Mouse (Mus musculus) midbrain, postnatal 0 days (tissue): ENCODE measurements around the gene Tmem181a. TPM values are rescaled to one million over a fixed set of nuclear protein-coding genes. Genes with fewer than 3 reads are reported as not detected.
"Not testable (repeated sequence)": the region's sequence is repeated elsewhere in the genome, so short reads cannot be mapped to it uniquely, and the experiment has no call there.

Source experiments
- ATAC-seq: fragments of 200-750 bp; cut with Nextera tagmentation; 2 replicates; pipeline ENCODE4 v1.8.0; 2017; ENCODE audit warnings: moderate number of reproducible peaks, mild to moderate bottlenecking, moderate TSS enrichment, moderate library complexity; ENCODE audit not compliant: low FRiP score
- DNase-seq: peaks from one replicate; pipeline ENCODE4 v3.0.0-alpha.2; 2015; ENCODE audit warnings: low spot score
- H3K27ac ChIP-seq: fragments of 300-500 bp; sonication (generic); 2 replicates; pipeline ENCODE4 v1.5.1; 2014; ENCODE audit warnings: low read depth, mild to moderate bottlenecking, low read length, mixed read lengths
- H3K27me3 ChIP-seq: fragments of 300-500 bp; sonication (generic); 2 replicates; pipeline ENCODE4 v1.6.1; 2014; ENCODE audit warnings: low read length, control low read depth, mixed read lengths; ENCODE audit not compliant: insufficient read depth
- H3K36me3 ChIP-seq: fragments of 300-500 bp; sonication (generic); 2 replicates; pipeline ENCODE4 v1.6.1; 2014; ENCODE audit warnings: low read length, control low read depth, mixed read lengths; ENCODE audit not compliant: insufficient read depth
- H3K4me1 ChIP-seq: fragments of 300-500 bp; sonication (generic); 2 replicates; pipeline ENCODE4 v1.6.1; 2014; ENCODE audit warnings: mild to moderate bottlenecking, control low read depth, antibody characterized with exemption, low read length, mixed read lengths; ENCODE audit not compliant: insufficient read depth
- H3K4me2 ChIP-seq: fragments of 300-500 bp; sonication (generic); 2 replicates; pipeline ENCODE4 v1.6.1; 2014; ENCODE audit warnings: low read depth, mild to moderate bottlenecking, low read length, mixed read lengths; ENCODE audit not compliant: poor library complexity, severe bottlenecking
- H3K4me3 ChIP-seq: fragments of 300-500 bp; sonication (generic); 2 replicates; pipeline ENCODE4 v1.5.1; 2014; ENCODE audit warnings: low read depth, mild to moderate bottlenecking, low read length, moderate library complexity
- H3K9ac ChIP-seq: fragments of 300-500 bp; sonication (generic); replicated peaks from 2 replicates; pipeline ENCODE4 v1.6.1; 2014; ENCODE audit warnings: mild to moderate bottlenecking, low read length, moderate library complexity, mixed read lengths; ENCODE audit not compliant: poor library complexity, severe bottlenecking
- H3K9me3 ChIP-seq: fragments of 300-500 bp; sonication (generic); 2 replicates; pipeline ENCODE4 v1.6.1; 2016; ENCODE audit warnings: low read length, control low read depth
- WGBS: fragments of 180-500 bp; shearing (Covaris S2); extraction: QIAGEN DNeasy Blood & Tissue Kit; methylation state at CpG from one replicate; pipeline ENCODE4 v1.1.7; 2014; 5-methylcytosine and 5-hydroxymethylcytosine counted together
- polyA plus RNA-seq: library from polyadenylated mRNA; unstranded; fragments of >200 nt; fragmentation: Nextera tagmentation; extraction: Ambion mirVana; gene quantifications from 2 replicates; pipeline ENCODE4 v1.2.1, GENCODE M21; 2015
- total RNA-seq: library from RNA; depleted of rRNA; stranded (reverse); fragments of >200 nt; gene quantifications from 2 replicates; pipeline ENCODE4 v1.2.3, GENCODE M21; 2014

Tmem181a gene
- total and polyA plus RNA-seq, 2 experiments from 2014 or later: 75.7 to 94.2 TPM

GRCm38 (mm10) chr17:6270840-6271239, 14.2 kb downstream of the Tmem181a start:
- not testable (repeated sequence) for H3K27me3 ChIP-seq, H3K27ac ChIP-seq, H3K9me3 ChIP-seq, DNase-seq, H3K9ac ChIP-seq, H3K36me3 ChIP-seq, H3K4me1 ChIP-seq, ATAC-seq
- WGBS: under 1% methylated on average over 25 of the region's 25 CpGs
- Histone ChIP-seq H3K4me2 (peak overlapping the region; percentile 49), H3K4me3 (peak overlapping the region; percentile 45)

- H3K4me3 ChIP-seq, H3K4me2 ChIP-seq, DNase-seq, H3K4me1 ChIP-seq, ATAC-seq, H3K36me3 ChIP-seq, H3K27me3 ChIP-seq, H3K27ac ChIP-seq, H3K9ac ChIP-seq, H3K9me3 ChIP-seq: not testable (repeated sequence)
- 83% methylated on average over 6 of the region's 6 CpGs for WGBS
Measured at GRCm38 (mm10) chr17:6271970-6272369, 15.3 kb downstream of the Tmem181a start.

- not testable (repeated sequence) for H3K9me3 ChIP-seq, H3K4me2 ChIP-seq, H3K27me3 ChIP-seq, H3K36me3 ChIP-seq, DNase-seq, H3K4me3 ChIP-seq, H3K4me1 ChIP-seq, H3K27ac ChIP-seq, ATAC-seq, H3K9ac ChIP-seq
- WGBS: 91% methylated on average over 4 of the region's 6 CpGs
Measured at GRCm38 (mm10) chr17:6274693-6275092, 18.0 kb downstream of the Tmem181a start.

- WGBS: 76% methylated on average over 8 of the region's 8 CpGs
- DNase-seq: not testable (repeated sequence)
Measured at GRCm38 (mm10) chr17:6279205-6279604, 22.5 kb downstream of the Tmem181a start.

GRCm38 (mm10) chr17:6279772-6280171, 23.1 kb downstream of the Tmem181a start:
- DNase-seq, H3K9ac ChIP-seq, H3K4me3 ChIP-seq, H3K9me3 ChIP-seq, H3K4me2 ChIP-seq, H3K36me3 ChIP-seq, H3K4me1 ChIP-seq, H3K27ac ChIP-seq, ATAC-seq, H3K27me3 ChIP-seq: not testable (repeated sequence)
- 87% methylated on average over 7 of the region's 10 CpGs for WGBS

More at GRCm38 (mm10) chr17:6279205-6279604, 22.5 kb downstream of the Tmem181a start:
- not testable (repeated sequence) for H3K27me3 ChIP-seq, H3K9me3 ChIP-seq, H3K9ac ChIP-seq, H3K27ac ChIP-seq, H3K4me3 ChIP-seq, H3K4me1 ChIP-seq, H3K36me3 ChIP-seq, H3K4me2 ChIP-seq, ATAC-seq

GRCm38 (mm10) chr17:6280513-6280912, 23.9 kb downstream of the Tmem181a start:
- not testable (repeated sequence) for ATAC-seq, H3K4me1 ChIP-seq, H3K9ac ChIP-seq, H3K27ac ChIP-seq, H3K4me2 ChIP-seq, DNase-seq, H3K4me3 ChIP-seq, H3K36me3 ChIP-seq, H3K9me3 ChIP-seq, H3K27me3 ChIP-seq
- WGBS: 95% methylated on average over 17 of the region's 19 CpGs

GRCm38 (mm10) chr17:6283137-6283536, 26.5 kb downstream of the Tmem181a start:
- not testable (repeated sequence) for H3K9me3 ChIP-seq, H3K27me3 ChIP-seq, H3K27ac ChIP-seq, H3K9ac ChIP-seq, H3K4me2 ChIP-seq, ATAC-seq, H3K4me1 ChIP-seq, H3K36me3 ChIP-seq, H3K4me3 ChIP-seq, DNase-seq
- 98% methylated on average over 7 of the region's 10 CpGs for WGBS

- not testable (repeated sequence) for H3K9me3 ChIP-seq, DNase-seq, H3K36me3 ChIP-seq, H3K27ac ChIP-seq, H3K9ac ChIP-seq, H3K4me3 ChIP-seq, H3K27me3 ChIP-seq, ATAC-seq, H3K4me1 ChIP-seq, H3K4me2 ChIP-seq
- WGBS: 93% methylated on average over 5 of the region's 5 CpGs
Measured at GRCm38 (mm10) chr17:6286169-6286568, 29.5 kb downstream of the Tmem181a start.

GRCm38 (mm10) chr17:6289045-6289444, 32.4 kb downstream of the Tmem181a start:
- DNase-seq, H3K27ac ChIP-seq, H3K36me3 ChIP-seq, ATAC-seq, H3K4me2 ChIP-seq, H3K9me3 ChIP-seq, H3K4me3 ChIP-seq, H3K4me1 ChIP-seq, H3K27me3 ChIP-seq, H3K9ac ChIP-seq: not testable (repeated sequence)
- WGBS: 94% methylated on average over 9 of the region's 12 CpGs
